Mouse (Mus musculus) adrenal gland, adult 18-20 months (tissue): Measurements from ENCODE around the gene Olfr1160. TPM values are rescaled to one million over a fixed set of nuclear protein-coding genes. Genes with fewer than 3 reads are reported as not detected.
"Not testable (repeated sequence)": the region's sequence is repeated elsewhere in the genome, so short reads cannot be mapped to it uniquely, and the experiment has no call there.

ENCODE experiments used
- DNase-seq, 2 experiments: peaks; one replicate each; pipeline ENCODE4 v3.0.0; 2021 to 2022; ENCODE audit warnings: low spot score in 2 of 2
- long read RNA-seq, 2 experiments: library from polyadenylated mRNA; stranded (forward); transcript quantifications; one replicate each; pipeline ENCODE4 v2.0.0; 2021
- total RNA-seq, 2 experiments: library from RNA; stranded (reverse); gene quantifications; 1 replicate in 1 of 2; 2 replicates in 1 of 2; pipeline ENCODE4 v1.2.3; 2021

Gene Olfr1160
- not detected for total RNA-seq
- long read RNA-seq, experiment 1 = 0 reads
- long read RNA-seq, experiment 2 = 0 reads

- DNase-seq = no peak
Measured at GRCm38 (mm10) chr2:88007515-88008318, at the start of gene Olfr1160. Gene Olfr1160 (minus strand): TSS chr2:88008268.

DNA sequence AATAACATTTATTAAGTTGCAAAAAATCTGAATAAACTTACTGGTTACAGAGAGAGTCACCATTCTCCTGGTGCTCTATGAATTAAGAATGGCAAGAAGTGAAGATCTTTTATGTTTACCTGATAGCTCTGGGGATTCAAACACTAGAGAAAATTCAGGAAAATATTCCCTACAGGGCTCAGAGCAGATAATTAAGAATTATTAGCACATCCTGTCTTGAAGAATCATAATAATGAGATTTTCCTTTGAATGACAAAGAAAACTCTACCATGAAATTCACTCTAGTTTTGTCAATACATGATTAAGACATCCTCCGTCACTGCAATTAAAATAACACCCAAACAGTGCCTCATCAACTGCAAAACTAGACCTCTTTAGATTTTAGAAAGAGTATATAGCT is 43.0 kb upstream of the Olfr1160 start, which contains the start of gene Olfr1162:
Olfr1162 (minus strand) TSS at position 101 of the 400 bp plus-strand sequence.
- no peak for DNase-seq

- DNase-seq = no peak
Measured at GRCm38 (mm10) chr2:88037599-88037998, 29.5 kb upstream of the Olfr1160 start, which contains the start of gene Olfr73. Gene Olfr73 (minus strand): TSS chr2:88037699.

- not testable (repeated sequence) for DNase-seq
Measured at GRCm38 (mm10) chr2:88022474-88022873, 14.4 kb upstream of the Olfr1160 start, which contains the start of gene Olfr1161. Gene Olfr1161 (plus strand): TSS chr2:88022774.

- DNase-seq = no peak
Measured at GRCm38 (mm10) chr2:87989813-87990212, 18.3 kb downstream of the Olfr1160 start, which contains the start of gene Olfr1158. Gene Olfr1158 (plus strand): TSS chr2:87990113.

GRCm38 (mm10) chr2:87974563-87974962 is 33.5 kb downstream of the Olfr1160 start, which contains the start of gene Olfr74:
Gene Olfr74 (minus strand): TSS chr2:87974663.
- no peak for DNase-seq

DNA sequence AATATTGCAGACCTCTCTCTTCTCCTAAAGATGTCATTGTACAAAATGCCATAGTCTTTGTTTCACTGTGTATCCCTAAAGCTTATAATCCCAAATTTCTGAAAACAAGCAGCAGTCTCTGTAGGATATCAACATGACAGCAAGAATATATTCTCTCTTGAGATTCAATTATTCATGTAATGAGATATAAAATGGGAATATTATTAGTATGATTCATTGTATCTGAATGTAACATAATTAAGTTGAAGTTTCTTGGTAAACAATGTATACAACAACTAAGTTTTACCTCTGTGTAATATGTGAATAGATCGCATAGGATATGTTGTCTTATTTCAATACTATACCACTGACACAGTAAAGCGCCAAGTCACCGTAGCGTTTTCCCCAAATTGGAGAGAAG is 39.9 kb downstream of the Olfr1160 start, which contains the start of gene Olfr1157:
Olfr1157 (minus strand) TSS at position 101 of the 400 bp plus-strand sequence.
- DNase-seq = no peak

DNA sequence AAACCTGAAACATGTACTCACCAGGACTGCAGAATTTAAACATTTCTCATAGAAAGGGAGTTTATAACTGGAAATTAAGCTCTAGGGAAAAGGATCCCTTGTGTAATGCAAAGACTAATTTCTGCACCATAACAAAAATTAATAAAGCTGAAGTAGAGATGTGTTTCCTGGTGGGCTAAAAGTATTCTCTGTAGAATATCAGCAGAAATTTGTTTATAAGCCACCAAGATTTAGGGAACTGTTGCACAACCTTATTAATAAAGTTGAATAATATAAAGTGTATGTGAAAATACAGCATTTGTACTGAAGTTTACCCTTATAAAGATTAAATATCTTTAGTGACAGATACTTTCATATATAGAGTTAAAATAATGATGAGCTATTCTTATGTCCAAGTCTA is 55.1 kb downstream of the Olfr1160 start, which contains the start of gene Olfr1156:
Olfr1156 (minus strand) TSS at position 101 of the 400 bp plus-strand sequence.
- no peak for DNase-seq

Other genes with a start within 250 kb of the Olfr1160 start
- gene Olfr152, start 228.8 kb downstream of the Olfr1160 start, total RNA-seq = not detected
- gene Olfr1143, start 207.7 kb downstream of the Olfr1160 start, total RNA-seq = not detected
- gene Olfr1145, start 198.4 kb downstream of the Olfr1160 start, total RNA-seq = not detected
- not detected for gene Olfr1148, start 177.7 kb downstream of the Olfr1160 start, total RNA-seq
- not detected for gene Olfr1150-ps1, start 164.3 kb downstream of the Olfr1160 start, total RNA-seq
- not detected for gene Olfr1151, start 152.4 kb downstream of the Olfr1160 start, total RNA-seq
- gene Olfr1152, start 141.8 kb downstream of the Olfr1160 start, total RNA-seq = not detected
- not detected for gene Olfr1153, start 113.3 kb downstream of the Olfr1160 start, total RNA-seq
- not detected for gene Olfr1154, start 103.1 kb downstream of the Olfr1160 start, total RNA-seq
- not detected for gene Olfr1155, start 63.1 kb downstream of the Olfr1160 start, total RNA-seq
- not detected for gene Olfr1156, start 55.2 kb downstream of the Olfr1160 start, total RNA-seq
- gene Olfr1157, start 40.0 kb downstream of the Olfr1160 start, total RNA-seq = not detected
- not detected for gene Olfr74, start 33.6 kb downstream of the Olfr1160 start, total RNA-seq
- not detected for gene Olfr1158, start 18.2 kb downstream of the Olfr1160 start, total RNA-seq
- not detected for gene Olfr1161, start 14.5 kb upstream of the Olfr1160 start, total RNA-seq
- gene Olfr73, start 29.4 kb upstream of the Olfr1160 start, total RNA-seq = not detected
- gene Olfr1162, start 42.9 kb upstream of the Olfr1160 start, total RNA-seq = not detected
- not detected for gene Olfr1163, start 63.6 kb upstream of the Olfr1160 start, total RNA-seq
- gene Olfr1164, start 85.7 kb upstream of the Olfr1160 start, total RNA-seq = not detected
- gene Olfr1166, start 120.0 kb upstream of the Olfr1160 start, total RNA-seq = not detected
- gene Olfr1167, start 146.9 kb upstream of the Olfr1160 start, total RNA-seq = not detected
- gene Olfr1168, start 173.6 kb upstream of the Olfr1160 start, total RNA-seq = not detected
- gene Olfr1170, start 220.1 kb upstream of the Olfr1160 start, total RNA-seq = not detected